Mouse (Mus musculus) spleen, adult 2 months (tissue): ENCODE results near the gene Gm7534. TPM values are rescaled to one million over a fixed set of nuclear protein-coding genes. Genes with fewer than 3 reads are reported as not detected.

Experiments used
- DNase-seq, 2 experiments: peaks; one replicate each; pipeline versions ENCODE4 v3.0.0 to v3.0.0-alpha.2; 2012 to 2021; ENCODE audit warnings: low spot score in 2 of 2, low read depth in 1 of 2
- H3K27ac ChIP-seq: fragments of 200-500 bp; 2 replicates; pipeline ENCODE4 v1.5.1; 2012; ENCODE audit warnings: low read length, inconsistent platforms; ENCODE audit not compliant: insufficient read depth
- H3K27me3 ChIP-seq: fragments of 200-500 bp; 2 replicates; pipeline ENCODE4 v1.6.1; 2012; ENCODE audit warnings: mild to moderate bottlenecking, moderate library complexity, low read length, inconsistent platforms; ENCODE audit not compliant: control insufficient read depth, insufficient read depth
- H3K36me3 ChIP-seq: fragments of 200-500 bp; 2 replicates; pipeline ENCODE4 v1.6.1; 2012; ENCODE audit warnings: mild to moderate bottlenecking, low read length, inconsistent platforms; ENCODE audit not compliant: control insufficient read depth, insufficient read depth
- H3K4me1 ChIP-seq: fragments of 200-500 bp; 2 replicates; pipeline ENCODE4 v1.6.1; 2011; ENCODE audit warnings: inconsistent platforms; ENCODE audit not compliant: control insufficient read depth, insufficient read depth, insufficient read length
- H3K4me3 ChIP-seq: fragments of 200-500 bp; 2 replicates; pipeline ENCODE4 v1.5.1; 2011; ENCODE audit warnings: mild to moderate bottlenecking, inconsistent platforms; ENCODE audit not compliant: insufficient read depth, insufficient read length; ENCODE audit errors: extremely low read depth
- CTCF ChIP-seq: fragments of 200-500 bp; IDR thresholded peaks from 2 replicates; pipeline ENCODE4 v1.5.1; 2011; ENCODE audit warnings: mild to moderate bottlenecking, inconsistent platforms; ENCODE audit not compliant: insufficient read depth, insufficient read length, insufficient replicate concordance; ENCODE audit errors: extremely low read depth
- POLR2A ChIP-seq: fragments of 200-500 bp; IDR thresholded peaks from 2 replicates; pipeline ENCODE4 v1.6.1; 2011; ENCODE audit warnings: low read depth, low read length, inconsistent platforms
- WGBS: fragments of 180-500 bp; shearing (Covaris S2); methylation state at CpG from one replicate; pipeline ENCODE4 v1.1.7; 2018; 5-methylcytosine and 5-hydroxymethylcytosine counted together
- polyA plus RNA-seq: library from polyadenylated mRNA; depleted of rRNA; stranded (reverse); fragments of >200 nt; gene quantifications from 2 replicates; pipeline ENCODE4 v1.2.3, GENCODE M21; 2012

Gm7534 gene
- polyA plus RNA-seq, 1 experiment, result not detected

- Histone ChIP-seq H3K4me3 (no peak within 1 kb of the TSS), H3K27me3 (peaks cover 14% of the 10 kb centered on the region), H3K36me3 (no peaks in the 10 kb centered on the region), H3K4me1 (peaks cover 9% of the 10 kb centered on the region), H3K27ac (no peak within 1 kb of the TSS)
- DNase-seq, result no peak
- TF ChIP-seq CTCF, result no peak
- TF ChIP-seq POLR2A, result no peak
- 83% methylated on average over 7 of the region's 7 CpGs for WGBS
Observed at GRCm38 (mm10) chr4:134246719-134247258, 44.0 kb upstream of the Gm7534 start, which contains the start of gene Gm30191. TSS of gene Gm30191 (plus strand) at chr4:134246935.

- Histone ChIP-seq H3K27me3 (peaks cover 9% of the 10 kb centered on the region), H3K27ac (no peak overlapping the region), H3K36me3 (no peaks in the 10 kb centered on the region), H3K4me3 (no peak overlapping the region), H3K4me1 (peaks cover 9% of the 10 kb centered on the region)
- 61% methylated on average over 4 of the region's 4 CpGs for WGBS
- TF ChIP-seq POLR2A (no peak), CTCF (no peak)
- DNase-seq, result no peak
Observed at GRCm38 (mm10) chr4:134246256-134246655, 43.5 kb upstream of the Gm7534 start.

- peak; percentile 80 to 94 for DNase-seq
- TF ChIP-seq POLR2A, result no peak; the same call in 1 of the 2 replicates
- TF ChIP-seq CTCF, result peak; percentile 86
- Histone ChIP-seq H3K36me3 (no peaks in the 10 kb centered on the region), H3K4me1 (peaks cover 4% of the 10 kb centered on the region; the same call in 1 of the 2 replicates), H3K4me3 (peak within 1 kb of the TSS; percentile 97), H3K27me3 (peaks cover 6% of the 10 kb centered on the region), H3K27ac (no peak within 1 kb of the TSS)
- under 1% methylated on average over 60 of the region's 60 CpGs for WGBS
Observed at GRCm38 (mm10) chr4:134245148-134245843, 42.5 kb upstream of the Gm7534 start, which contains the start of gene Zfp593. TSS of gene Zfp593 (minus strand) at chr4:134245592.

GRCm38 (mm10) chr4:134243516-134244250, 40.9 kb upstream of the Gm7534 start, which contains the start of gene E130218I03Rik:
TSS of gene E130218I03Rik (plus strand) at chr4:134243662.
- no peak for TF ChIP-seq CTCF
- no peak for TF ChIP-seq POLR2A
- H3K4me3 ChIP-seq, result no peak within 1 kb of the TSS
- H3K27me3 ChIP-seq, result no peaks in the 10 kb centered on the region; the same call in 1 of the 2 replicates
- H3K4me1 ChIP-seq, result peaks cover 4% of the 10 kb centered on the region; the same call in 1 of the 2 replicates
- no peaks in the 10 kb centered on the region for H3K36me3 ChIP-seq
- DNase-seq, result no peak
- whole genome bisulfite sequencing, result 91% methylated on average over 17 of the region's 17 CpGs
- H3K27ac ChIP-seq, result no peak within 1 kb of the TSS

- Histone ChIP-seq H3K4me3 (no peak overlapping the region), H3K27me3 (no peaks in the 10 kb centered on the region)
Observed at GRCm38 (mm10) chr4:134238686-134239085, 35.9 kb upstream of the Gm7534 start.

GRCm38 (mm10) chr4:134238279-134238651, 35.5 kb upstream of the Gm7534 start, which contains the start of gene Cnksr1:
TSS of gene Cnksr1 (minus strand) at chr4:134238399.
- no peak for DNase-seq
- 26% methylated on average over 18 of the region's 18 CpGs for WGBS
- Histone ChIP-seq H3K27ac (no peak within 1 kb of the TSS), H3K4me1 (no peaks in the 10 kb centered on the region), H3K4me3 (no peak within 1 kb of the TSS), H3K36me3 (no peaks in the 10 kb centered on the region), H3K27me3 (no peaks in the 10 kb centered on the region)
- TF ChIP-seq POLR2A (no peak), CTCF (no peak)

More at GRCm38 (mm10) chr4:134238686-134239085, 35.9 kb upstream of the Gm7534 start:
- WGBS, result 22% methylated on average over 10 of the region's 10 CpGs
- Histone ChIP-seq H3K36me3 (no peaks in the 10 kb centered on the region), H3K27ac (no peak overlapping the region), H3K4me1 (no peaks in the 10 kb centered on the region)
- no peak for TF ChIP-seq CTCF
- TF ChIP-seq POLR2A, result no peak
- DNase-seq, result no peak
